Mouse (Mus musculus) testis, adult 2 months (tissue): Measurements from ENCODE around the gene Dtnbp1. TPM values are rescaled to one million over a fixed set of nuclear protein-coding genes. Genes with fewer than 3 reads are reported as not detected.

Experiments used
- H3K27ac ChIP-seq: fragments of 200-500 bp; 2 replicates; pipeline ENCODE4 v1.5.1; 2012; ENCODE audit warnings: low read depth, low read length; ENCODE audit not compliant: control insufficient read depth, insufficient read depth
- H3K27me3 ChIP-seq: fragments of 200-500 bp; 2 replicates; pipeline ENCODE4 v1.6.1; 2012; ENCODE audit warnings: mild to moderate bottlenecking, low read length, moderate library complexity; ENCODE audit not compliant: control insufficient read depth, insufficient read depth
- H3K36me3 ChIP-seq: fragments of 200-500 bp; 2 replicates; pipeline ENCODE4 v1.6.1; 2012; ENCODE audit warnings: mild to moderate bottlenecking, low read length; ENCODE audit not compliant: control insufficient read depth, insufficient read depth
- H3K4me1 ChIP-seq: fragments of 200-500 bp; 2 replicates; pipeline ENCODE4 v1.6.1; 2012; ENCODE audit warnings: low read length; ENCODE audit not compliant: control insufficient read depth, insufficient read depth
- H3K4me3 ChIP-seq: fragments of 200-500 bp; 2 replicates; pipeline ENCODE4 v1.5.1; 2012; ENCODE audit warnings: low read depth, mild to moderate bottlenecking, low read length, moderate library complexity, mixed read lengths; ENCODE audit not compliant: control insufficient read depth
- CTCF ChIP-seq: fragments of 200-500 bp; IDR thresholded peaks from 2 replicates; pipeline ENCODE4 v1.5.1; 2012; ENCODE audit warnings: low read depth, mild to moderate bottlenecking, inconsistent platforms, low read length, moderate library complexity; ENCODE audit not compliant: control insufficient read depth, insufficient read depth, insufficient replicate concordance
- POLR2A ChIP-seq: fragments of 200-500 bp; IDR thresholded peaks from 2 replicates; pipeline ENCODE4 v1.6.1; 2012; ENCODE audit warnings: low read depth, mild to moderate bottlenecking, inconsistent platforms, low read length, moderate library complexity; ENCODE audit not compliant: control insufficient read depth
- polyA plus RNA-seq: library from polyadenylated mRNA; depleted of rRNA; stranded (reverse); fragments of >200 nt; gene quantifications from 2 replicates; pipeline ENCODE4 v1.2.3, GENCODE M21; 2012

The Dtnbp1 gene
- polyA plus RNA-seq, 1 experiment = 96.7 TPM

GRCm38 (mm10) chr13:45023356-45024150, 21.6 kb upstream of the Dtnbp1 start:
- H3K36me3 ChIP-seq = no peaks in the 10 kb centered on the region
- no peaks in the 10 kb centered on the region for H3K27me3 ChIP-seq
- no peaks in the 10 kb centered on the region for H3K4me1 ChIP-seq
- TF ChIP-seq POLR2A = no peak
- no peak for TF ChIP-seq CTCF
- H3K4me3 ChIP-seq = no peak overlapping the region
- H3K27ac ChIP-seq = no peak overlapping the region

GRCm38 (mm10) chr13:45008150-45008549, 6.2 kb upstream of the Dtnbp1 start:
- H3K36me3 ChIP-seq = no peaks in the 10 kb centered on the region
- TF ChIP-seq POLR2A (no peak), CTCF (peak; percentile 63; the same call in 1 of the 2 replicates)
- no peaks in the 10 kb centered on the region for H3K4me1 ChIP-seq
- no peak overlapping the region for H3K4me3 ChIP-seq
- H3K27me3 ChIP-seq = no peaks in the 10 kb centered on the region
- no peak overlapping the region for H3K27ac ChIP-seq

- Histone ChIP-seq H3K4me3 (no peak overlapping the region), H3K36me3 (no peaks in the 10 kb centered on the region), H3K27ac (no peak overlapping the region), H3K4me1 (no peaks in the 10 kb centered on the region), H3K27me3 (no peaks in the 10 kb centered on the region)
- TF ChIP-seq CTCF (no peak), POLR2A (no peak)
Observed at GRCm38 (mm10) chr13:45007726-45008125, 5.8 kb upstream of the Dtnbp1 start.

- Histone ChIP-seq H3K36me3 (no peaks in the 10 kb centered on the region), H3K27ac (no peak overlapping the region), H3K27me3 (no peaks in the 10 kb centered on the region), H3K4me3 (no peak overlapping the region), H3K4me1 (peaks cover 4% of the 10 kb centered on the region)
- TF ChIP-seq POLR2A (no peak), CTCF (peak; percentile 47; the same call in 1 of the 2 replicates)
Observed at GRCm38 (mm10) chr13:45006483-45006882, 4.5 kb upstream of the Dtnbp1 start.

GRCm38 (mm10) chr13:45005861-45006260, 3.9 kb upstream of the Dtnbp1 start:
- H3K4me3 ChIP-seq = no peak overlapping the region
- H3K27me3 ChIP-seq = no peaks in the 10 kb centered on the region
- TF ChIP-seq POLR2A = no peak
- no peak overlapping the region for H3K27ac ChIP-seq
- peaks cover 5% of the 10 kb centered on the region for H3K4me1 ChIP-seq
- H3K36me3 ChIP-seq = no peaks in the 10 kb centered on the region

GRCm38 (mm10) chr13:45004987-45005592, 3.1 kb upstream of the Dtnbp1 start:
- H3K36me3 ChIP-seq = no peaks in the 10 kb centered on the region
- TF ChIP-seq CTCF (no peak), POLR2A (no peak)
- no peaks in the 10 kb centered on the region for H3K27me3 ChIP-seq
- H3K4me1 ChIP-seq = peaks cover 6% of the 10 kb centered on the region
- no peak overlapping the region for H3K27ac ChIP-seq
- H3K4me3 ChIP-seq = no peak overlapping the region

GRCm38 (mm10) chr13:45003026-45003425, 1.1 kb upstream of the Dtnbp1 start:
- H3K27me3 ChIP-seq = no peaks in the 10 kb centered on the region
- H3K4me3 ChIP-seq = no peak overlapping the region
- peaks cover 6% of the 10 kb centered on the region for H3K4me1 ChIP-seq
- H3K27ac ChIP-seq = no peak overlapping the region
- TF ChIP-seq POLR2A (no peak), CTCF (no peak)
- no peaks in the 10 kb centered on the region; the same call in none of the 2 replicates for H3K36me3 ChIP-seq

GRCm38 (mm10) chr13:45001228-45001910, 578 bp downstream of the Dtnbp1 start:
- Histone ChIP-seq H3K4me3 (peak overlapping the region; percentile 87), H3K27ac (peak overlapping the region; percentile 73), H3K36me3 (no peaks in the 10 kb centered on the region; the same call in none of the 2 replicates), H3K4me1 (peaks cover 6% of the 10 kb centered on the region), H3K27me3 (no peaks in the 10 kb centered on the region)
- TF ChIP-seq POLR2A (peak; percentile 65), CTCF (no peak)
